Mouse (Mus musculus): Measurements from ENCODE around the gene Ap3b1.

Gene Ap3b1

DNA sequence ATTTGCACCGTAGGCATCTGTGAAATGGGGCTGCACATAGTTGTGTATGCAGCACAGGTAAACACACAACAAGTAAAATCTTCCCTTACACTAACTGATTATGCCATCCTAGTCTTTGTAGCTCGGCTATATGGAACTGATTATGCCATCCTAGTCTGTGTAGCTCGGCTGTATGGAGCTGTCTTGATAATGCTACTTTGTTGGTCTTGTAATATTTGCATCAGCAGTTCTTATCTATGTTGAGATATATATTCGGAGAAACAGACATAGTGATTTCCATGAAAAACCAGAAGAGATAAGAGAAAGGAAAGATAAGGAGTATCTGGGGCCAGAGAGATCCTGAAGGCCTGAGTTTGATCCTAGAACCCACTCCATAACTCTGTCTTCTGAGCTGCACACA is 178.6 kb downstream of the Ap3b1 start:
- in situ Hi-C loops (cut with MboI), result no loop called here

DNA sequence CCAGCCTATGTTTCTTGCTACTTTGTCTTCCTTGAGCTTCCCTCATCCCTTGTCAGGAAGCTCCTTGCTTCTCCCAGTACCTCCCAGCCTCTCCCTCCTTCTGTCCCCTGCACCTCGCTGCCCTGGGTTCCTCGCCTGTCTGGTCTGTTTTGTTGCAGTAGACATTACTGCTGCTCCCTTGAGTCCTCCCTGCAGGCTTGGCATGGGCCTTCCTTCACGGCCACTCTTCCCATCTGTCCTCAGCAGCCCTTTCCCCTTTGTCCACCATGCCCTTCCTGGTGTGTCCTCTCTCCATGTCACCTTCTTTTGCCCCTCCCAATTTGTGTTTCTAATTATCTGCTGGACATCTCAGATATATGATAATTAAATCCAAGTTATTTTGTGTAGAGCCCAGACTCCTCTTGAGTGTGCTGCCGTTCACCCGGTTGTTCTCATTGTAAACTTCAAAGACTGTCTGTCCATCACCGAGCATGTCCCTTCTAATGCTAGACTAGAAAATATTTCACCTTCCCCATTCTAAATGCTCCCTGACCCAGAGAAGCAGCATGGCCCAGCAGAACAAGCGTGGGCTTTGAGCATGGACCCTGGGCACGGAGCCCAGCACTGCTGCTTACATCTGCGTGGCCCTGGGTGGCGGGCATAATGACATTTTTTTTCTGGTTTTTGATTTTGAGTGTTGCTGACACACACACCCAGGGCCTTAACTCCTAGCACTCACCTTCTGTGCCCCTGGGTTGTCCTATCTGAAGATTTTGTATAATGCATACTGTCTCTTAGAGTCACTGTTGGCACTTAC is 181.3 kb downstream of the Ap3b1 start:
- in situ Hi-C loops (cut with MboI), result no loop called here

DNA sequence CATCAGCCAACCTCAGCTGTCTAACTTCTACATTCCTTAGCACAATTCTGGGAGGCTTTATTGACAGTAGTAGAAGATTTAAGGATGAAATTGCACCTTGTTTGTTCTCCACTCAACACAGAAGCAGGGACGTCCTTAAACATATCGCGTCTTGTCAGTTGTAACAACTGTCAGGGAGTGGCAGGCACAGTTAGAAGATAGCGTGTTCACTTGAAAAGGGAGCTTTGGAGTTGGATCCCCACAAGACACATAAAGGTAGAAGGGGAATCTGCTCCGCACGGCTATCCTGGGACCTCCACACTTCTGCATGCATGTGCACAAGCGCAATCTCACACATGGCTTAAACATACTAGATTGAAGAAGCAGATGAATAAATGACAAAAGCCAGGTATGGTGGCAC is 183.3 kb downstream of the Ap3b1 start:
- in situ Hi-C loops (cut with MboI), result no loop called here

DNA sequence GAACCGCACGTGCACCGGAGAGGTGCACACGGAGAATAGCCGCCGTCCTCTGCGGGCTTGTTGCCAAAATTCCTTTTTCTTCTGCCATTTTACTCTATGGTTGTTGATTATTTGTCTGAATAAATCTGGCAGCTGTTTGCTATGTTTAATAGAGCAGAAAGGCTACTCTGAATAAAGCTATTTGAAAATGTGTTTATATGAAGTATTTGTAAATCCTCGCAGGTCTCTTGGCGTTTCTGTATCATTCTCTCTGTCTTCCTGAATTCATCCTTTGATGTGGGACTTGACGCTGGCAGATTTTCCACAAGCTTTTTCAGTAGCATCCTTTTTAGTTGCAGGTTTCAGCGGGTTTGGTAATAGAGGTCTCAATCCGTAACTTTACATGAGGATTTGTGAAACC is 185.5 kb downstream of the Ap3b1 start:
- in situ Hi-C loops (cut with MboI), result no loop called here

DNA sequence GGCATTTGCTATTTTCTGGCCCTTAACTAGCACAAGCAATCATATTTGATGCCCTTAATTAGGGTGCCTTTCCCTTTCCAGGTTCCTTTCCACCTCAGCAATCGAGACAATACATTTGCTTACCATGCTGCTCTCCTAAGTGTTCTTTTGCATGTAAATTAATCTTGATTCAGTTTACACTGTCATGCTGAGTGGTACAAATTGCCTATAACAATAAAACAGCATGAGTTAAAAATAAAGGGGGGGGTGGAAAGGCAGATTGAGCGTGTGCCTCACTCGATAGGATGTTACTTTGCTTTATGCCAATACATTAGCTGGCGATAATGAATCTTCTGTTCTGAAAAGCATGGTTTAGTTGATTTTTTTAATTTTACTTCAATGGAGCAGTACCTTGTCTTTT is 187.0 kb downstream of the Ap3b1 start:
- in situ Hi-C loops (cut with MboI), result no loop called here

DNA sequence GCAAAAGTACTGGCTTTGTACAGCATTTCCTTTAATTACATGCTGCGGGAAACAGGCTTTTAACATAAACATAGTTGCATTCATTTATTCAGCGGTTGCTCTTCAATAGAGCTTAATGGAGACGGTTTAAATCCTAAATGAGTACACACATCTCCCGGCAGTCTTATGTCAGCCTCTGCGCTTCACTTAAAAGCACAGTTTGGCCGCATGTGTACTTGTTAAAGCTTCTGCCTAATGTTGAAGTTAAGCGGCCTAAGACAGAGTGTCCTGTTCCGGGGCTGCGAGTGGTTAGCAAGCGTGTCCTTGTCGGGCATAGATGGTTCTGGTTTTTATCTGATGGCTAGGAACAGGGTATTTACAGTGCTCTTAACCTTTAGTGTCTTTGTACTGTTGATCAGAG is 187.5 kb downstream of the Ap3b1 start:
- in situ Hi-C loops (cut with MboI), result no loop called here

DNA sequence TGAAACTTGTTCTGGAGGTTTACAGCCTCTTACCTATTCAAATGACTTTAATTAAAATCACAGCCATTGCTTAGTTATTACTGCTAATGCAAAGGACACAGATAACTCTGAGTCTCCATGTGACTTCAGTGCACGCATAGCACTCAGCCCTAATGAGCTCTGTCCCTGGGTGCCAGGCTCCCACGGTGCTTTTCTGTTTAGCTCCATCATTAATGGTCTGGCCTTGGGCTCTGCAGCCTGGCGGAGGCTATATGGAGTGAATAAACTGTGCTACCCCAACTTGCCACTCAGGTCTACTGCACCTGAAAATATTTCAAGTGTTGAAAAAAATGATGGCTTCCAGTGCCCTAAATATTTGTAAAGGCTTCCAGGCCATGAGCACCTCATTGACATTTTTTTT is 190.8 kb downstream of the Ap3b1 start:
- in situ Hi-C loops (cut with MboI), result no loop called here

DNA sequence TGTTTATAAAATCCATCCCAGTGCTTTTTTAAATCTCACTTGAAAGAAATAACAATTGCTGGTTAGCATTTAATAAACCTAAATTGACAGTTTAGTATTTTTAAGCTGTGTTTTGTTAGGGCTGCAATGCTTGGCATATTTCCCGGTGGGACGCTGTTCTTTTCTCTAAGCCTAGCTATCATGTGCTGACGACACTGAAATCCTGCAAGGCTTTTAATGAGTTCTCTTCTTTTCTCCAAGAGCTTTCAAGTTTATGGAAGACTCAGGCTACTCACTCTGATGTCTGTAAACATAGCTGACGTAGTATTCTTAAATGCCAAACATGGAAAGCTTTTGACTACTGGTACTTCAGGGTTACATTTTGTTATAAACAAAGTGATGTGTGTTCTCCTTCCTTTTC is 191.3 kb downstream of the Ap3b1 start:
- in situ Hi-C loops (cut with MboI), result no loop called here

DNA sequence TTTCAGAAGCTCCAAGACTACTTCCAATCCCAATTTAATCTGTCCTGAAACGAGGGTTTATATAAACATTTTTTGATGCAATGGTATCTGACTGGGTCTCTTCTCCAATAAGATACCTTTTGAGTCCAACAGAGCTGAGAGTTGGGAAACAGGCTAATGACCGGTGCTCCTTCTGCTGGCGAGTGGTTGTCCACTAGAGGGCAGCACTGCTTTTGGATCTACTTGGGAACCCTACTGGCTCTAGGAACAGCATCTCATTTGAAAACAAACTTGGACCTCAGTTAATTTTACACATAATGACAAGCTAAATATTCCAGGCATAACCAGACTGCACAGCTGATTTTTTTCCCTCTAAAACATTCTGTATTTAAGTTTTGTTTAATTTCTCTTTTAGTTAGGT is 201.3 kb downstream of the Ap3b1 start:
- in situ Hi-C loops (cut with MboI), result no loop called here

DNA sequence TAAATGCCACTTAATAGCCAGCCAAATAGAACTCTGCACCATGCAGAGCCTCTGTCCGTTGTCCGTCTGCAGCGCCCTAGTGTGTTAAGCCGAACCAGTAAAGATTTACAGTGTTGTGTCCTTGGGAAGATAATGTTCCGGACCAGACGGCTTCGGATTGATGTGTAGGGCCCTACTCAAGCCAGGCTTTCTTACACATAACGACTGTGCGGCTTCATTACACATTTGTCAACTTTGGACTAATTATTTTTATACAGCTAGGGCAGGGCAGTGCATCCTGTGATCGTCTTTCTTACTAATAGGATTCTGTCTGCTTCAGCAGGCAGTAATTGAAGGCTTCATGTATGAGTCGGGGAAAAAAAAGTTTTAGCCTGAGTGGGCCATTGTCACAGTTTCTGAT is 202.1 kb downstream of the Ap3b1 start:
- in situ Hi-C loops (cut with MboI), result no loop called here

DNA sequence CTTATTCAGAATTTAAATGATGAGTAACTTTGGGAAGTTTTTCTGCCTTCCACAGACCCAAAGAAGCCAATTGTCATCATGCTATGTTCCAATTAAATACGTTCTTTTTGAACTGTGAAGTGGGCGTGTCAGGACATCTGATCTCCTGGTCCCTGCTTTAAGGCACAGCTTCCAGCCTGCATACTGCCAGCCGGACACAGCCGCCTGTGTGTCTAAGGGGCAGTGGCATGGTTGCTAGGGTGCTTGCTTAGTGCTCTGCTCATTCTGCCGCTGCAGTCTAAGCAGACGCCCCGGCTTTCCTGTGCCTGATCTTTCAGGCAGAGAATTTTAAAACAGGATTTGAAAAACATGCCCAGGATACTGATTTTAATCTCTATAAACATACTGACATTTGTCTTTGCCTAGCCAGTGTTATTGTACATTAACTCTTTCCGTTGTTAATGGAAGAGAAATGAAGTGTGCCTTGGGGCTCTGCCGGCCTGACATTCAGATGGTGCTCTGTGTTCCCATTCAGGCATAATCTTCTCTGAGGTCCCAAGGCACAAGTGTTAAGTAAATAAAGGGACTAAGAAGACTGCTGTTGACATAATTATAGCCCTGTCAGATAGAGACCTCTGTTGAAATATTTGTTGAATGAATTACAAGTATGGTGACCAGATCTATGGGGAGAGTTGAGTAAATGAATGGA is 204.0 kb downstream of the Ap3b1 start:
- in situ Hi-C loops (cut with MboI), result no loop called here

DNA sequence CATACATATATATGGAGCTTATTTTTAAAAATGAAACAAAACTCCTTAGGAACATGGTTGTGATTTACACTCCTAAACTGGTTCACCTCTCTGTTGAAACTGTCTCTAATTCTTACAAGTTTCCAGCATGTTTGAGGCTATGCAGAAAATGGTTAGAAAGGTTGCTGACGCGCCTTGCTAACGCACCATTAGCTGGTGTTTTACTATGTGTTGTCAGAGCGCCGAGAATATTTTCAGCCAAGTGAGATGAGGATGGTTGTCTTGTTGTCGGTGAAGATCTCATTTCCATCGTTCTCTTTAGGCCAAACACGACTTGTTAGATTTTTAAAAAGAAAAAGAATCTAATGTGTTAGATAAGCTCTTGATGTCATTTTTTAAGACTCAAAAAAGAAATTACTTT is 205.1 kb downstream of the Ap3b1 start:
- in situ Hi-C loops (cut with MboI), result no loop called here

DNA sequence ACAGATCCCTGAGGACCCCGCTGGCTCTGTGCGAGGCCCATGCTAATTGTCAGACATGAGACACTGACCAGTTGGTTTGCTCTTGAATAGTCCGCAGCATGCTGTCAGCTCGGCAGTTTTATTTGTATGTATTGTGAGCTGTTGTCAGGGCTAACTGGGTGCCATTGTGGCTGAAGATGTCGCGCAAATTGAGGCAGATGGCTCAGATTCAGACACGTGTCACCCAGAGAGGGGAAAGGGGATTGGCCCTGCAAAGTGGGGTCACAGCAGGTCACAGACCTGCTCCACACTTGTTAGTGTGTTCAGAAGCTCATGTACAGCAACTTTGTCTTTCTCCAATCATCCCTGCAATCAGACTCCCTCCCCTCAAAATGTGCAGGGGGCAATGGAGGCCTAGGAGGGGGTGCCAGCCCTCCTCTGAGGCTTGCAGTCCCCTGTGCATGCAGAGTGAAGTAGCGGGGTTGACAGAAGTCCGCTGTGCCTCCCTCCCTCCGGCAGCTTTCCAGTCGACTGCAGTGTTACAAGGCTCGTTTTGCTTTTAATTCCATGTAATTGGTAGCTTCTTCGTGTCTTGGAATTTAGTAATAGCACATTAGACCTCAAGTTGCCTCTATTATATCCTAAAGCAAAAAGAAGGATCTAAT is 205.7 kb downstream of the Ap3b1 start:
- in situ Hi-C loops (cut with MboI), result no loop called here

DNA sequence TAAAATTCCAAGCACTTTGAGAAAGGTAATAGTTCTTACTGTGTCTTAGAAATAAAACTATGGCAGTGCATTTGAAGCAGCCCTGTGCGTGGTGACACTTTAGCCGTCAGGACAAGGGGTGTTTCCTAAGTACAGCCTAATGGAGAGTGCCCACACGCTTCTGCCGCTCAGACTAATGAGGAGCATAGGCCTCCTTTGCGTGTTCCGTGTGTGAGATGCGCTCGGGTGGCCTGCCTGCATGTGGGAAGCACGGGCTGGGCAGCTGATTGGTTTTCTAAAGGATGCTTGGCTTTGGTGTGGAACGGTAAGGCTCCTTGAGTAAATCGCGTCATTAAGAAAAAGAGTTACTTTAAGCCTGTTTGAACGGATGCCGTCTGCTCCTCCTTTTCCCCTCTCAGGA is 206.4 kb downstream of the Ap3b1 start:
- in situ Hi-C loops (cut with MboI), result no loop called here

DNA sequence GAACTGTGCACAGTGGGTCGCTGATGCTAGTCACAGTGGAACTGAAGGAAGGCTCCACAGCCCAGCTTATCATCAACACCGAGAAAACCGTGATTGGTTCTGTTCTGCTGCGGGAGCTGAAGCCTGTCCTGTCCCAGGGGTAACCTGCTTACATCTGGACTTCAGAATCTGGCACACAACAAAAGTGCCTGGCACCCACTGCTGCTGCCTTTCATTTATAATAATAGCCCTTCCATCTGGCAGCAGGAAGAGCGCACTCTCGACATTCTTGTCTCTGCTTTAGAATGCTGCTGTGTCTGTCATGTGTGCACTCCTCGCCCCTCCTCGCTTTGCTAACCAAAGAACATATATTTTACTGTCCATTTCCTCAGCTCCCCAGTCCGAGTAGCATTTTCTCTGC is 206.9 kb downstream of the Ap3b1 start:
- in situ Hi-C loops (cut with MboI), result no loop called here

DNA sequence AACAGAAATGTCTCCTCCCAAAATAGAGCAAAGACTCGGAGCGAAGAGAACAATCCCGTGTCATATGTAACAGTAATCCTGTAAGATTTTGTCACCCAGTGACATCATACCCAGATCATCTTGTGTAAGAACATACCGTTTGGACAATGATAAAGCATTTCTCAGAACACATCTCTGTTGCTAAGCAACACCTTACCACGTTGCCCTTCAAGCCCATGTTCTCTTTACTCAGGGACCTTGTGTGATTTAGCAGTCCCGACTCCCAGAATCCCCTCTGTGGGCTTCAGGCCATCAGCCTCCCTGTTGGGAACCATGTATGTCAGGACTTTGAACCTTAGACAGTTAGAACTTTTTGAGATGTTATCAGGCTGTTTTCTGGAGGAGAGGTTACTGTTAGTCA is 209.0 kb downstream of the Ap3b1 start:
- in situ Hi-C loops (cut with MboI), result no loop called here

DNA sequence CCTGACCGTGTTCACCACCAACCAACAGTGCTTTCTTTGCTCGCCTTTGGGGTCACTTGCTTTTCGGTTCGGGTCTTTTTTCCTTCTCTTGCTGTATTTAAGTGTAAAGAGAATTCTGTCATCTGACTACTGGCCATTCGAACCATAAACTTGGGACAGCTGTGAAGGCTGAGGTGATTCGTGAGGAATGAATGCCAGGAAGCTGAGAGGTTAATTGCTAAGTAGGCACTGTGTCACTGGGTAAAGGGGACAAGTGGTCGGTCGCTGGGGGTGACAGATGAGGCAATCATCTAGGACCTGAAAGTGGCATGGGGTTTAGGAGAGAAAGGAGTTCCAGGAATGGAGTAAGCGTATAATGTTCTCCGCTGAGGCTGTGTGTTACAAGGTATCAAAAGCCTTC is 212.2 kb downstream of the Ap3b1 start:
- in situ Hi-C loops (cut with MboI), result no loop called here

DNA sequence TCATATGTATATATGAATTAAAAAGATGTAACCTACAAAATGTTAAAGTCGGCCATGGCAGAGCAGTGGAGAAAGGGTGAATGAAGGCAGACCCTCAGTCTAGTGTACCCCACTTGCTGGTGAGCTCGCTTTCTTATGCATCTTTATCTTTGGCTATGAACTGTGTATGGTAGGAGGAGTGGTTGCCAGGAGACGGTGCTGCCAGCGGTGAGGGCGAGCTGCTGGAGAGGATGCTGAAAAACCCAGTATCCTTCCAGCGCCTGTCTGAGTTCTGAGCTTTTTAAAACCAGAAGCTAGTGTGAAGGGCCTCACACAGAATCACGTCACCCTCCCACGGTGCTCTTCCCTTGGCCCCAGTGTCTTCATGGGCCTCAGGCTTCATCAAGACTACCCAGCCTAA is 214.6 kb downstream of the Ap3b1 start:
- in situ Hi-C loops (cut with MboI), result no loop called here

DNA sequence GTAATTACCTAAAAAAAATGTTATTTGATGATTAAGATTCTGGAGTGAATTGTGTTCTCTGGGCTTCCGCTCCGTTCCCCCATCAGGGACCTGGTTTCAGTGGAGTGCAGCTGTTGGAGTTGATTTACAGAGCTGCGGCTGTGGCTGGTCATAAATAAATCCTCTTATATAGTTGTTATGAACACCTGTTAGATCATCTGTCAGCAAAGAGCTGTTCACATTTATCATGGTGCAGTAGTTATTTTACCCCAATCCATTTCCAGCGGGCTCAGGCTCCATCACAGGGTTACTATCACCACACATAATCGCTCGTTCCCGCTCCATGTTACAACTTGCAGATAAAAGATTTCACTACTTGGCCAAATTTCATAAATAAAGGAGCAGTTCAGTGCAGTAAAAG is 215.1 kb downstream of the Ap3b1 start:
- in situ Hi-C loops (cut with MboI), result no loop called here

DNA sequence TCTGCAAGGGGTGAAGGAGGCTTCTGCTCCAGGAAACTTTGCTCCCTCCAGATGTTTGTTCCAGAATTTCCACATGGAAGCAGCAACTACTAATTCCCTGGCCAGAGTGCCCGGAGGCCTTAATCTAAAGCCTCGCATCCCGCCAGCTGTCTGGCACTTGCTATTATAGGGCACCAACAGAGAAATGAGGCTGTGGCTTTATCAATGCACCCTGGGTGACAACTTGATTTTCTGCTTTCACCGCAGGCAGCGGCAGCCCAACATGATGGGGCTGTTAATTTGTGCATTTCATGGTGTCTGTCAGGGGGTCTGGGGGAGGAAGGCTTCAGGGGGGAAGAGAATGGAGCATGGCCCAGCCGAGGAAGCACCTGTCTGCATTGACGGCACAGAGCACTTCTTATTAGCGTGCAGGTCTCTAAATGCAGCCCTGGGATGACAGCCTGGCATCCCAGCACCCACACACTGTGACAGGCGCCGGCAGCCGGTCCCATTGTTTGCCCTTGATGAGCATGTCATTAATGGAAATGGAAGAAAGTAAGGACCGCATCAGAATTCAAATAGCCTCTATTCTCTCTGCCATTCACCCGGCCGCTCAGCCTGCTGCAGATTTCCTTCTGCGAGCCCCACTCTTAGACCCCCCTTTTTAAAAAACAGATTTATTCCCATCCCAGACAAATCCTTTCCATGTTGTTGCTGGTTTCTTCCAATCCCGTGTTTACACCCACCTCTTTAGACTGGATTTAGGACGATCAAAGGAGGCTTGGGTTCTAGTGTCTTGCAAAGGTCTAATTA is 217.0 kb downstream of the Ap3b1 start:
- in situ Hi-C loops (cut with MboI), result no loop called here

DNA sequence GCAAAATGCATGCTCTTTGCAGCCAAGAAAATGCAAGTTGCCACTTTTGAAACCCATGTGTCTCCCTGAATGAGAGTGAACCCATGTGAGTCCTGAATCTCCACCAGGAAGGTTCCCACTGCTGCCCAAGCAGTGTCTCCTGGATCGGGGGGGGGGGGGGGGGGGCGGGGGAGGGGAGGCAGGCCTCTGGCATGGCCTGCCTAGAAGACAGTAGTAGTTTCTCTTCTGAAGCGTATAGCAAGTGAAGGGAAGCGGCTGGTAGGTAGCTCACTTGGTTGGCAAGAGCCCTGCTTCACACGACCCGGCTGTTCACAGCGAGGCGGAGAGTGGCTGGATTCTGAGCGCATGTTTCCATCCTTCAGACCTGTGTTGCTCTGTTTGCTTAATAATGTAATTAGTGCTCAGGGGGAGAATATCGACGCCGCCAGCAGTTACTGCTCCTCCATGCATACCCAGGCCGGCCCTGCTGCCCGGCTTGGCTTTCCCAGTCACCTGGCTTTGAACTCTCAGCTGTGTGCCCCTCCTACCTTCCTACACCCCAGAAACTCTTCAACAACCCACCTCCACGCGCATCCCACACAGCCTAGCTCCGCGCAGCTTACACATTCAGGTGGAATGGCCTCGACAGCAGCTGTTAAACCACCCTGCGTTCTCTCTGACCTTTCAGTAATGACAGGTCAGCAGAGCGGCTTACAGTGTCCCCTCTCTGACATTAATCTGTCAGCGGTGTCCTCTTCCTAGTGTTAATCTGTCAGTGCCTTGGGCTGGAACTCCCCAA is 217.8 kb downstream of the Ap3b1 start:
- in situ Hi-C loops (cut with MboI), result no loop called here

DNA sequence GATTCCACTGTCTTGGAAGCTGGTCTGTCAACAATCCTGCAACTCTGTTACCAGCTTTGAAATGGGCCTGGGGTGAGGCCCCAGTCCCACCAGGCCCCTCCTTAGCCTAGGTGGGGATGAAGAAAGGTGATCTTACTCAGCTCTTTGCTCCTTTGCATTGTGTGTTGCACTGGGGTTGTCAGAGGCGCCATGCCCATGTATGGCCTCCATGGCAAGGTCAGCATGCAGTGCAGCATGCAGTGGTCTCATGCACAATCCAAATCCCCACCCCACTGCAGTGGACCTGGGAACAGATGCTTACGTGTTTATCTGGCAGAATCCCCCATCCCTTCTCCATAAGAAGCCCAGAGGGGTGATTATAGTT is 218.4 kb downstream of the Ap3b1 start:
- in situ Hi-C loops (cut with MboI), result no loop called here

Measured in mature B cell (primary cell).